Mouse (Mus musculus): ENCODE data around the gene Unc93a2. TPM values are rescaled to one million over a fixed set of nuclear protein-coding genes. Genes with fewer than 3 reads are reported as not detected.
"Not testable (repeated sequence)": the region's sequence is repeated elsewhere in the genome, so short reads cannot be mapped to it uniquely, and the experiment has no call there.

Gene Unc93a2
- polyA plus RNA-seq, 1 experiment, result not detected

GRCm38 (mm10) chr17:7352596-7352995 lies 32.7 kb downstream of the Unc93a2 start, which contains the start of gene Ttll2:
Ttll2 (minus strand) TSS chr17:7352696.
- H3K36me3 ChIP-seq (ENCODE audit: control insufficient read depth); H3K4me1 ChIP-seq (ENCODE audit: control insufficient read depth); H3K9me3 ChIP-seq (ENCODE audit: control insufficient read depth, low read length); H3K27me3 ChIP-seq (ENCODE audit: control insufficient read depth); H3K4me3 ChIP-seq (replicated peaks): not testable (repeated sequence)

- H3K4me1 ChIP-seq (ENCODE audit: control insufficient read depth); H3K27me3 ChIP-seq (ENCODE audit: control insufficient read depth); H3K4me3 ChIP-seq (replicated peaks); H3K36me3 ChIP-seq (ENCODE audit: control insufficient read depth); H3K9me3 ChIP-seq (ENCODE audit: control insufficient read depth, low read length): not testable (repeated sequence)
Measured at GRCm38 (mm10) chr17:7348765-7349164, 36.5 kb downstream of the Unc93a2 start.

GRCm38 (mm10) chr17:7337381-7337780 lies 47.9 kb downstream of the Unc93a2 start:
- H3K9me3 ChIP-seq (ENCODE audit: control insufficient read depth, low read length); H3K4me3 ChIP-seq (replicated peaks): not testable (repeated sequence)

GRCm38 (mm10) chr17:7332745-7333144 lies 52.5 kb downstream of the Unc93a2 start:
- not testable (repeated sequence) for H3K4me3 ChIP-seq (replicated peaks); H3K4me1 ChIP-seq (ENCODE audit: control insufficient read depth); H3K27me3 ChIP-seq (ENCODE audit: control insufficient read depth); H3K9me3 ChIP-seq (ENCODE audit: control insufficient read depth, low read length); H3K36me3 ChIP-seq (ENCODE audit: control insufficient read depth)

More at GRCm38 (mm10) chr17:7337381-7337780, 47.9 kb downstream of the Unc93a2 start:
- H3K4me1 ChIP-seq (ENCODE audit: control insufficient read depth); H3K36me3 ChIP-seq (ENCODE audit: control insufficient read depth); H3K27me3 ChIP-seq (ENCODE audit: control insufficient read depth): not testable (repeated sequence)

- not testable (repeated sequence) for H3K9me3 ChIP-seq (ENCODE audit: control insufficient read depth, low read length); H3K27me3 ChIP-seq (ENCODE audit: control insufficient read depth); H3K4me1 ChIP-seq (ENCODE audit: control insufficient read depth); H3K4me3 ChIP-seq (replicated peaks); H3K36me3 ChIP-seq (ENCODE audit: control insufficient read depth)
Measured at GRCm38 (mm10) chr17:7326415-7326814, 58.8 kb downstream of the Unc93a2 start.

- H3K4me3 ChIP-seq (replicated peaks); H3K36me3 ChIP-seq (ENCODE audit: control insufficient read depth); H3K9me3 ChIP-seq (ENCODE audit: control insufficient read depth, low read length); H3K4me1 ChIP-seq (ENCODE audit: control insufficient read depth); H3K27me3 ChIP-seq (ENCODE audit: control insufficient read depth): not testable (repeated sequence)
Measured at GRCm38 (mm10) chr17:7324346-7324745, 60.9 kb downstream of the Unc93a2 start, which contains the start of gene Tcp10a. Tcp10a (plus strand) TSS chr17:7324646.

- H3K4me3 ChIP-seq (replicated peaks); H3K36me3 ChIP-seq (ENCODE audit: control insufficient read depth); H3K9me3 ChIP-seq (ENCODE audit: control insufficient read depth, low read length); H3K27me3 ChIP-seq (ENCODE audit: control insufficient read depth); H3K4me1 ChIP-seq (ENCODE audit: control insufficient read depth): not testable (repeated sequence)
Measured at GRCm38 (mm10) chr17:7319789-7320188, 65.5 kb downstream of the Unc93a2 start.

GRCm38 (mm10) chr17:7315693-7316382 lies 69.4 kb downstream of the Unc93a2 start:
- H3K4me1 ChIP-seq (ENCODE audit: control insufficient read depth); H3K36me3 ChIP-seq (ENCODE audit: control insufficient read depth); H3K4me3 ChIP-seq (replicated peaks); H3K9me3 ChIP-seq (ENCODE audit: control insufficient read depth, low read length); H3K27me3 ChIP-seq (ENCODE audit: control insufficient read depth): not testable (repeated sequence)

Other genes starting within 250 kb of the Unc93a2 start
- 0.03 TPM in 1 of 2 replicates, not detected in the other for gene Rps6ka2, start 215.3 kb downstream of the Unc93a2 start, polyA plus RNA-seq (2012)
- not detected in 2 replicates for gene Tcp10a, start 60.8 kb downstream of the Unc93a2 start, polyA plus RNA-seq (2012)
- gene Ttll2, start 32.8 kb downstream of the Unc93a2 start, polyA plus RNA-seq (2012), result not detected in 2 replicates
- not detected in 2 replicates for gene Gm49630, start 13.5 kb downstream of the Unc93a2 start, polyA plus RNA-seq (2012)

All from erythroblast, embryonic 14.5 days (primary cell).